Mouse (Mus musculus) kidney, postnatal 25 days (tissue): ENCODE results near the gene Abat.

Source experiments
- DNase-seq, 2 experiments: peaks; one replicate each; pipeline ENCODE4 v3.0.0; 2021; ENCODE audit warnings: mixed read lengths in 2 of 2

The Abat gene

GRCm38 (mm10) chr16:8637217-8638051 lies 124.2 kb downstream of the Abat start, which contains the start of the genes Pmm2 and Tmem186:
Pmm2 (plus strand) TSS chr16:8637674.
Tmem186 (minus strand) TSS chr16:8637712.
- peak; percentile 86 to 93 for DNase-seq

- no peak for DNase-seq
Measured at GRCm38 (mm10) chr16:8638131-8638530, 124.9 kb downstream of the Abat start.

GRCm38 (mm10) chr16:8639466-8640191 lies 126.4 kb downstream of the Abat start:
- no peak for DNase-seq

- DNase-seq, result peak; percentile 72
Measured at GRCm38 (mm10) chr16:8643855-8644254, 130.6 kb downstream of the Abat start.

- no peak for DNase-seq
Measured at GRCm38 (mm10) chr16:8645546-8645945, 132.3 kb downstream of the Abat start.

GRCm38 (mm10) chr16:8650007-8650406 lies 136.8 kb downstream of the Abat start:
- DNase-seq, result no peak

GRCm38 (mm10) chr16:8655108-8655507 lies 141.9 kb downstream of the Abat start:
- DNase-seq, result no peak

GRCm38 (mm10) chr16:8655599-8655998 lies 142.4 kb downstream of the Abat start:
- DNase-seq, result no peak

GRCm38 (mm10) chr16:8656256-8656655 lies 143.0 kb downstream of the Abat start:
- DNase-seq, result no peak

- no peak for DNase-seq
Measured at GRCm38 (mm10) chr16:8658349-8658748, 145.1 kb downstream of the Abat start.

- DNase-seq, result peak; percentile 72 to 75
Measured at GRCm38 (mm10) chr16:8658764-8659163, 145.5 kb downstream of the Abat start.

GRCm38 (mm10) chr16:8663022-8663421 lies 149.8 kb downstream of the Abat start:
- DNase-seq, result peak; percentile 41 to 72

GRCm38 (mm10) chr16:8663606-8664539 lies 150.6 kb downstream of the Abat start:
- DNase-seq, result peak; percentile 58 to 80

GRCm38 (mm10) chr16:8665367-8665766 lies 152.1 kb downstream of the Abat start:
- no peak for DNase-seq

- peak; percentile 66 to 85 for DNase-seq
Measured at GRCm38 (mm10) chr16:8666452-8666851, 153.2 kb downstream of the Abat start.

GRCm38 (mm10) chr16:8667261-8667660 lies 154.0 kb downstream of the Abat start:
- DNase-seq, result peak in 1 of 2 experiments; percentile 50

GRCm38 (mm10) chr16:8667814-8668213 lies 154.6 kb downstream of the Abat start:
- peak in 1 of 2 experiments; percentile 43 for DNase-seq

- no peak for DNase-seq
Measured at GRCm38 (mm10) chr16:8668386-8668785, 155.2 kb downstream of the Abat start.

- DNase-seq, result peak; percentile 38 to 44
Measured at GRCm38 (mm10) chr16:8669432-8669831, 156.2 kb downstream of the Abat start.

GRCm38 (mm10) chr16:8670041-8671035 lies 157.1 kb downstream of the Abat start:
- DNase-seq, result no peak
